Mouse (Mus musculus) CH12.LX (cell line): Measurements from ENCODE around the gene Aspscr1. TPM values are rescaled to one million over a fixed set of nuclear protein-coding genes. Genes with fewer than 3 reads are reported as not detected.
A peak's percentile ranks its signal among the peaks of the same experiment; 100 is the strongest.

ENCODE experiments used
- DNase-seq: peaks from one replicate; pipeline ENCODE4 v3.0.0-alpha.2; 2013; ENCODE audit errors: extremely low read depth
- H3K27ac ChIP-seq: 2 replicates; pipeline ENCODE4 v1.5.1; 2012; ENCODE audit warnings: low read depth, mild to moderate bottlenecking, control low read depth, moderate library complexity; ENCODE audit not compliant: insufficient read depth
- H3K27me3 ChIP-seq: replicated peaks from 2 replicates; pipeline ENCODE3; 2012; ENCODE audit warnings: inconsistent platforms
- H3K36me3 ChIP-seq, 2 experiments: replicated peaks in 1 of 2; 2 replicates each; pipeline versions ENCODE3 to v1.6.1; 2012; ENCODE audit warnings: inconsistent platforms in 1 of 2, low read length in 1 of 2, mild to moderate bottlenecking in 1 of 2, mixed read lengths in 1 of 2, moderate library complexity in 1 of 2; ENCODE audit not compliant: control insufficient read depth in 1 of 2, insufficient read depth in 1 of 2
- H3K4me1 ChIP-seq, 2 experiments: 2 replicates each; pipeline ENCODE4 v1.6.1; 2012; ENCODE audit warnings: inconsistent platforms in 1 of 2, moderate library complexity in 1 of 2; ENCODE audit not compliant: insufficient read depth in 2 of 2, control insufficient read depth in 1 of 2
- H3K4me2 ChIP-seq: 2 replicates; pipeline ENCODE4 v1.6.1; 2012; ENCODE audit warnings: low read depth, mild to moderate bottlenecking, control low read depth; ENCODE audit not compliant: poor library complexity, insufficient read depth, severe bottlenecking
- H3K4me3 ChIP-seq, 3 experiments: fragments of 150-350 bp in 1 of 3; sonication (generic) in 1 of 3; replicated peaks in 1 of 3; 2 replicates each; pipeline versions ENCODE3 to v1.5.1; 2011 to 2012; ENCODE audit warnings: low read depth in 2 of 3, low read length in 2 of 3, mild to moderate bottlenecking in 2 of 3, moderate library complexity in 2 of 3, control low read depth in 1 of 3, improper control_type of control experiment in 1 of 3, inconsistent platforms in 1 of 3, mixed read lengths in 1 of 3; ENCODE audit not compliant: poor library complexity in 1 of 3
- H3K79me2 ChIP-seq: replicated peaks from 2 replicates; pipeline ENCODE4 v1.6.1; 2012; ENCODE audit warnings: mild to moderate bottlenecking, moderate library complexity; ENCODE audit not compliant: control insufficient read depth, poor library complexity, insufficient read depth, severe bottlenecking; ENCODE audit errors: extremely low read depth
- H3K9ac ChIP-seq: 2 replicates; pipeline ENCODE4 v1.6.1; 2012; ENCODE audit warnings: low read depth, mild to moderate bottlenecking, control low read depth, moderate library complexity; ENCODE audit not compliant: insufficient read depth
- H3K9me3 ChIP-seq: replicated peaks from 2 replicates; pipeline ENCODE3; 2012; ENCODE audit warnings: low read length, inconsistent platforms, mixed read lengths
- BHLHE40 ChIP-seq: IDR thresholded peaks from 2 replicates; pipeline ENCODE4 v1.6.1; 2011; ENCODE audit warnings: mild to moderate bottlenecking, low read depth, low read length, improper control_type of control experiment
- CHD1 ChIP-seq: IDR thresholded peaks from 2 replicates; pipeline ENCODE4 v1.6.1; 2012; ENCODE audit warnings: low read depth, low read length, improper control_type of control experiment, inconsistent platforms
- CHD2 ChIP-seq: IDR thresholded peaks from 2 replicates; pipeline ENCODE4 v1.6.1; 2011; ENCODE audit warnings: low read length, improper control_type of control experiment
- CTCF ChIP-seq, 2 experiments: IDR thresholded peaks in 1 of 2; conservative IDR thresholded peaks in 1 of 2; 2 replicates each; pipeline ENCODE4 v1.5.1; 2011 to 2012; ENCODE audit warnings: low read depth in 2 of 2, low read length in 2 of 2, improper control_type of control experiment in 1 of 2, inconsistent platforms in 1 of 2, mild to moderate bottlenecking in 1 of 2, moderate library complexity in 1 of 2
- EP300 ChIP-seq: IDR thresholded peaks from 2 replicates; pipeline ENCODE4 v1.6.1; 2011; ENCODE audit warnings: low read length, improper control_type of control experiment
- GABPA ChIP-seq: IDR thresholded peaks from 2 replicates; pipeline ENCODE4 v1.6.1; 2012; ENCODE audit warnings: low read depth, low read length, improper control_type of control experiment, inconsistent platforms; ENCODE audit not compliant: insufficient replicate concordance
- HCFC1 ChIP-seq: IDR thresholded peaks from 2 replicates; pipeline ENCODE4 v1.6.1; 2012; ENCODE audit warnings: low read depth, mild to moderate bottlenecking, inconsistent platforms, low read length, improper control_type of control experiment
- IRF4 ChIP-seq: IDR thresholded peaks from 2 replicates; pipeline ENCODE4 v1.6.1; 2014; ENCODE audit warnings: low read depth, mild to moderate bottlenecking, inconsistent platforms, low read length, improper control_type of control experiment
- JUN ChIP-seq: IDR thresholded peaks from 2 replicates; pipeline ENCODE4 v1.6.1; 2011; ENCODE audit warnings: low read depth, mild to moderate bottlenecking, low read length, improper control_type of control experiment, moderate library complexity; ENCODE audit not compliant: insufficient read depth
- JUND ChIP-seq: conservative IDR thresholded peaks from 2 replicates; pipeline ENCODE4 v1.6.1; 2011; ENCODE audit warnings: low read depth, low read length, improper control_type of control experiment
- KAT2A ChIP-seq: IDR thresholded peaks from 2 replicates; pipeline ENCODE4 v1.6.1; 2012; ENCODE audit warnings: low read length, improper control_type of control experiment, inconsistent platforms; ENCODE audit not compliant: insufficient replicate concordance
- MAFK ChIP-seq: IDR thresholded peaks from 2 replicates; pipeline ENCODE4 v1.6.1; 2011; ENCODE audit warnings: low read length, improper control_type of control experiment; ENCODE audit not compliant: insufficient replicate concordance
- MAZ ChIP-seq: IDR thresholded peaks from 2 replicates; pipeline ENCODE4 v1.6.1; 2012; ENCODE audit warnings: low read depth, mild to moderate bottlenecking, inconsistent platforms, low read length, improper control_type of control experiment, moderate library complexity
- MEF2A ChIP-seq: IDR thresholded peaks from 2 replicates; pipeline ENCODE4 v1.6.1; 2014; ENCODE audit warnings: low read depth, mild to moderate bottlenecking, inconsistent platforms, low read length, improper control_type of control experiment, borderline replicate concordance
- NELFE ChIP-seq: IDR thresholded peaks from 2 replicates; pipeline ENCODE4 v1.6.1; 2011; ENCODE audit warnings: low read depth, low read length, improper control_type of control experiment
- POLR2A ChIP-seq: IDR thresholded peaks from 2 replicates; pipeline ENCODE4 v1.6.1; 2011; ENCODE audit warnings: low read depth, mild to moderate bottlenecking, improper control_type of control experiment, low read length
- POLR2AphosphoS2 ChIP-seq: IDR thresholded peaks from 2 replicates; pipeline ENCODE4 v1.6.1; 2011; ENCODE audit warnings: low read depth, low read length, improper control_type of control experiment
- RAD21 ChIP-seq: IDR thresholded peaks from 2 replicates; pipeline ENCODE4 v1.6.1; 2011; ENCODE audit warnings: low read depth, mild to moderate bottlenecking, low read length, improper control_type of control experiment, moderate library complexity
- SIN3A ChIP-seq: IDR thresholded peaks from 2 replicates; pipeline ENCODE4 v1.6.1; 2012; ENCODE audit warnings: low read length, improper control_type of control experiment, inconsistent platforms
- SMC3 ChIP-seq: IDR thresholded peaks from 2 replicates; pipeline ENCODE4 v1.6.1; 2011; ENCODE audit warnings: low read depth, low read length, improper control_type of control experiment
- TCF12 ChIP-seq: IDR thresholded peaks from 2 replicates; pipeline ENCODE4 v1.6.1; 2014; ENCODE audit warnings: low read depth, mild to moderate bottlenecking, inconsistent platforms, low read length, improper control_type of control experiment
- UBTF ChIP-seq: IDR thresholded peaks from 2 replicates; pipeline ENCODE4 v1.6.1; 2012; ENCODE audit warnings: low read depth, mild to moderate bottlenecking, inconsistent platforms, low read length, improper control_type of control experiment, moderate library complexity
- USF2 ChIP-seq: conservative IDR thresholded peaks from 2 replicates; pipeline ENCODE4 v1.6.1; 2011; ENCODE audit warnings: low read depth, low read length, improper control_type of control experiment
- ZC3H11A ChIP-seq: IDR thresholded peaks from 2 replicates; pipeline ENCODE4 v1.6.1; 2012; ENCODE audit warnings: low read depth, mild to moderate bottlenecking, inconsistent platforms, low read length, improper control_type of control experiment
- ZKSCAN1 ChIP-seq: IDR thresholded peaks from 2 replicates; pipeline ENCODE4 v1.6.1; 2012; ENCODE audit warnings: low read depth, inconsistent platforms, low read length, improper control_type of control experiment, borderline replicate concordance
- ZMIZ1 ChIP-seq: IDR thresholded peaks from 2 replicates; pipeline ENCODE4 v1.6.1; 2012; ENCODE audit warnings: low read depth, mild to moderate bottlenecking, inconsistent platforms, low read length, improper control_type of control experiment
- ZNF384 ChIP-seq: IDR thresholded peaks from 2 replicates; pipeline ENCODE4 v1.6.1; 2012; ENCODE audit warnings: low read depth, low read length, improper control_type of control experiment, inconsistent platforms
- dilution Hi-C: fragments of 300-500 bp; cut with MboI; formaldehyde crosslinking; loops from 2 replicates; pipeline ENCODE4 v1.14.3; 2020; ENCODE audit warnings: low sequenced_read_pairs; ENCODE audit not compliant: extremely low pct_unique_long_range_greater_than_20kb, extremely low pct_ligation_motif_present
- in situ Hi-C: fragments of 300-500 bp; cut with MboI; formaldehyde crosslinking; loops from 3 replicates; pipeline ENCODE4 v1.14.3; 2019; ENCODE audit warnings: low sequenced_read_pairs, low pct_ligation_motif_present, low pct_unique_long_range_greater_than_20kb, mixed read lengths
- polyA plus RNA-seq: library from polyadenylated mRNA; unstranded; fragments of >175 nt; gene quantifications from 2 replicates; pipeline ENCODE4 v1.2.1, GENCODE M21; 2012; ENCODE audit warnings: low read depth; ENCODE audit not compliant: insufficient read length
- total RNA-seq, 2 experiments: library from RNA; depleted of rRNA; stranded (reverse); fragments of 300-350 nt in 1 of 2; fragments of >200 nt in 1 of 2; gene quantifications; 2 replicates each; pipeline ENCODE4 v1.2.3; 2012 to 2014

The Aspscr1 gene
- total and polyA plus RNA-seq, 3 experiments: 27.3 to 69.9 (median 34.1) TPM

- peak overlapping the region; percentile 96 for H3K9ac ChIP-seq
- dilution Hi-C loops: no loop called here
- no peak for DNase-seq
- peak overlapping the region; percentile 74 to 93 (median 83) for H3K4me3 ChIP-seq
- in situ Hi-C loops: no loop called here
- H3K4me2 ChIP-seq: peak overlapping the region; percentile 87
- H3K36me3 ChIP-seq: peaks cover 20 to 29% of the 10 kb centered on the region in 2 experiments
- 0 out of 2 replicates have a peak, but pooled peaks have one; percentile 67 for TF ChIP-seq CHD1
- TF ChIP-seq JUND: no peak
- no peak for TF ChIP-seq MAFK
- no peak for TF ChIP-seq MAZ
- TF ChIP-seq POLR2AphosphoS2: no peak
- TF ChIP-seq, all 38 proteins: peak for 1
- H3K4me1 ChIP-seq: peaks cover 31 to 54% of the 10 kb centered on the region in 2 experiments
- no peaks in the 10 kb centered on the region for H3K27me3 ChIP-seq
- H3K27ac ChIP-seq: peak overlapping the region; percentile 74
- peaks cover 39% of the 10 kb centered on the region for H3K79me2 ChIP-seq
- H3K9me3 ChIP-seq: no peaks in the 10 kb centered on the region
Observed at GRCm38 (mm10) chr11:120631726-120632448, 40.9 kb upstream of the Aspscr1 start.

- DNase-seq: peak; percentile 72
- H3K36me3 ChIP-seq: peaks cover 11 to 28% of the 10 kb centered on the region in 2 experiments
- peaks cover 39% of the 10 kb centered on the region for H3K79me2 ChIP-seq
- no peaks in the 10 kb centered on the region for H3K27me3 ChIP-seq
- H3K4me3 ChIP-seq: peak overlapping the region; percentile 74 to 93 (median 83)
- in situ Hi-C loops: no loop called here
- H3K27ac ChIP-seq: peak overlapping the region; percentile 71
- no peaks in the 10 kb centered on the region for H3K9me3 ChIP-seq
- peaks cover 22 to 45% of the 10 kb centered on the region in 2 experiments for H3K4me1 ChIP-seq
- dilution Hi-C loops: no loop called here
- peak overlapping the region; percentile 87 for H3K4me2 ChIP-seq
- peak overlapping the region; percentile 96 for H3K9ac ChIP-seq
- TF ChIP-seq ZNF384 (no peak), RAD21 (no peak), NELFE (no peak), BHLHE40 (no peak), JUN (no peak), GABPA (no peak), MAFK (peak; percentile 93), ZKSCAN1 (no peak), JUND (no peak), CHD2 (no peak), USF2 (no peak), HCFC1 (peak; percentile 44), IRF4 (no peak), KAT2A (no peak), POLR2A (peak; percentile 58; the same call in 1 of the 2 replicates), CTCF (conservative IDR thresholded peaks at IDR 0.05 in 1 of 2, IDR thresholded peaks at IDR 0.05 in 1 of 2; ENCODE audit: low read depth in 2 of 2, low read length in 2 of 2) (peak in 1 of 2 experiments; percentile 14; a peak in 1 of 4 replicates), MAZ (no peak), EP300 (no peak), TCF12 (peak; percentile 48; the same call in 1 of the 2 replicates), SIN3A (0 out of 2 replicates have a peak, but pooled peaks have one; percentile 36), ZMIZ1 (peak; percentile 2; the same call in 1 of the 2 replicates), ZC3H11A (no peak), CHD1 (no peak), MEF2A (0 out of 2 replicates have a peak, but pooled peaks have one; percentile 6), SMC3 (no peak; the same call in 1 of the 2 replicates), UBTF (no peak; the same call in 1 of the 2 replicates)
Observed at GRCm38 (mm10) chr11:120632559-120633519, 39.9 kb upstream of the Aspscr1 start.
